Mouse (Mus musculus) heart, adult 2 months (tissue): Measurements from ENCODE around the gene BC034090.

ENCODE experiments used
- CTCF ChIP-seq: fragments of 200-600 bp; IDR thresholded peaks from 2 replicates; pipeline ENCODE4 v1.8.1; 2022; ENCODE audit warnings: antibody characterized with exemption, mild to moderate bottlenecking, moderate library complexity
- EP300 ChIP-seq: fragments of 200-500 bp; IDR thresholded peaks from 2 replicates; pipeline ENCODE4 v1.6.1; 2011; ENCODE audit warnings: low read depth, low read length, control low read depth; ENCODE audit not compliant: insufficient read depth
- POLR2A ChIP-seq: fragments of 200-500 bp; IDR thresholded peaks from 2 replicates; pipeline ENCODE4 v1.6.1; 2011; ENCODE audit warnings: mild to moderate bottlenecking, low read depth, low read length, control low read depth; ENCODE audit not compliant: insufficient read depth

DNA sequence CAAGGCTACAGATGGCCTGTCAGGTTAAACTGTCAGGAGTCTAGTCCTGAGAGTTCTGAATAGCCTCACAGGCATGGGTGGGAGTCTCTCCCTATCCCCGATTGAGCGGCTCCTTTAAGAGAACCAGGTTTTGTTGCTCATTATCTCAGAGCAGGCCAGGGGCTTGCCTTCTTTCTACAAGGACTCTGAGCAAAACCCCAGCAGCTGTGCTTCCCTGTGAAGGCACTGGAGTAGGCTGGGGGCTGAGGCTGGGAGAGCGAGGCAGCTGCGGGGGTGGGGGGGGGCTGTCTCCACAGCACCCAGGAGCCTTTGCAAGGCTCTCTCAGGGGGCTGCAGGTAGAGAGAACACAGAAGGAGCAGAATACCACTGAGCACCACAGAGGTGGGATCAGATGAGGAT is 5.1 kb downstream of the BC034090 start:
- TF ChIP-seq EP300 (no peak), CTCF (no peak), POLR2A (no peak)
